Mouse (Mus musculus) T-cell, adult 2 months (primary cell): Measurements from ENCODE around the gene Tmie.

ENCODE experiments used
- DNase-seq: peaks from one replicate; pipeline ENCODE4 v3.0.0; 2022; ENCODE audit warnings: low spot score

The Tmie gene

DNA sequence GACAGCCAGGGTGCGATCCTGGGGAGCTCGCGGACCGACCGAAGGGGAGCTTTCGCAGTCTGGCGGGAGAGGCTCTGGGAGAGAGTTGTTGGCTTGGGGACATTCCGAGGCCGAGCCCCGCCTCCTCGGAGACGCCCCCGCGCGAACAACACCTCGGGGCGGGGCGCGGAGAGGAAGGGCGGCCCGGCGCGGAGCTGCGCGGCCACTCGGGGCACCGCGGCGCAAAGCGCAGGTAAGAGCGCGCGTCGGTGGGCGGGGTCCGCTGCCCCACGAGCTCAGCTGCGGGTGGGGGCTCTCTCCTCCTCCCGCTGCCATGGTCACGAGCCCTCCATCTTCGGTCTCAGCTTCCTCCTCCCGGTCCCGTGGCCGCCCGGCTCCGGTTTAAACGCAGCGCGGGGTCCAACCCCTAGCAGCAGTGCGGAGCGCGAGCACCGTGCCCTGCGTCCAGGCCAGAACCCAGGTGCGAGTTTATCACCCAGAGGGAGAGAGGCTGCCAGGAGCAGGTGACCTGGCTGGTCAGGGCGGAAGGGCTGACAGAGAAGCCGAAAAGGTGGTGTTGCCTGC, at the start of gene Tmie:
TSS of gene Tmie (minus strand) at position 116 of the 564 bp plus-strand sequence.
- DNase-seq: peak; percentile 83

GRCm38 (mm10) chr9:110922759-110923158, 42.8 kb upstream of the Tmie start:
- DNase-seq: peak; percentile 76

GRCm38 (mm10) chr9:110920665-110921419, 40.9 kb upstream of the Tmie start:
- DNase-seq: peak; percentile 65

- peak; percentile 79 for DNase-seq
These were observed 36.9 kb upstream of the Tmie start, which contains the start of gene Fam240a for GRCm38 (mm10) chr9:110916786-110917185. Gene Fam240a (minus strand): TSS chr9:110916861.

DNA sequence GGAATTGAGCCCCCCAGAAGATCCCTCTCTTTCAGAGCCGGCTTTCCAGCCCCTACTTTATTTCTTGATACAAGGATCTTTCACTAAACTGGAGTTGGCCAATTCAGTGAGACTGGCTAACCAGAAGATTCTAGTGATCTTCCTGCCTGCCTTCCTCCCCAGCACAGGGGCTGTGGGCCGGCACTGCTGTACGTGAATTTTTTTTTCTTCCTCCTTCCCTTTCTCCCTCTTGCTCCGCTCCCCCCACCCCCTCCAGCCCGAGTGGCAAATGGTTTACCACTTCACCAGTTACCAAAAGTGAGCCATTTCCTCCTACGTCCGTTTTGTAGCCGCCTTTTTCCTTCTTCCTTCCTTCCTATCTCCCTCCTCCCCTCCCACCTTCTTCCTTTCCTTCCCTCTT, 35.6 kb upstream of the Tmie start:
- DNase-seq: no peak

DNA sequence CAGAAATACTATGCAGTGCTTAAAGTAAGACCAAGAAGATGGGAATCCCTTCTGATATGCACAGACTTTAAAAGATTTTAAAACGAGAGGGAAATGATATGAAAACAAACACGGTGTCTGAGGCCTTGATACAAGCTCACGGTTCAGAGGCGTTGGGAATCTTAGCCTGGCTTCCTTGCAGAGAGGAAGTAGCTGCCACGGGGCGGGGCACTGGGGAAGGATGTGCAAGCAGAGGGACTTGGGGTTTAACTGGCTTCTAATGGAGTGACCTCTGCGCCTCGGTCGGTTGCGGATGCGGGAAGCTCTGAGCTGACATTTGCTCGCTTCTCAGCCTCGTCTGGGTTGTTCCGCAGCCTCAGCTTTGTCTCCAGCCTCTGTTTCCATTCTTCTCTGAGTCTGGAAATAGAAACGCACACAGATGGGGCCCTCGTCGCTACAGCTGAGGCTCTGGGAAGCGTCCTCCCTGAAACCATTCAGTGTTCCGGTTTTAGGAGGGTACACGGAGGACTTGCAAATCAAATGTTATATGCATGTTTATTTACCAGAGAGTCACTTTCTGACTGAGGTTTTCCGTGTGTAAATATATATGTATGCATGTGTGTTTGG, 34.8 kb upstream of the Tmie start:
- no peak for DNase-seq

DNA sequence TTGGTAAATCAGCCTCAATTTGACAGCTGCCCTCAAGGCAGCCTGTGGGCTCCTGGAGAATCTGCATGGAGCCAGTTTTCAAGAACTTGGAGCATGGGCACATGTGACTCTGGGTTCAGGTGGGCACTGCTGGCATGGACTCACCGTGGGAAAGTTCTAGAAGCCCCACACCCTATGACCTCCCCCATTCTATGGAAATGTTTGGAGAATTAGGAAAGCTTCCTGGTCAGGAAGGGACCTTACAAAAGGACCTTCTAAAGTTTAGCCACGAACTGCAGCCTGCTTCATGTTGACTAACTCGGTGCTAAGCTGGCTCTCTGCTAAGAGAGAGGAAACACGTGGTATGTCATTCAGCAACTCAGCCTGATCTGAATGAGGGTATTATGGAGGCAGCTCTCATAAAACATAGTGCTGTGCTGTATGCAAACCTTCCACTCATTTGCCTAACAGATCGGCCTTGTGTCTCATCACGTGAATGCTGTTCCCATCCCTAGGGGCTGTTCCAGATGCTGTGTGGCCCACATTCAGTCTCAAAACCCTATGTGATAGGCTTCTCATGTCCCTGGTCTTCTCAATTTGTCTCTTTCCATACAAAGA, 29.6 kb upstream of the Tmie start:
- peak; percentile 53 for DNase-seq

DNA sequence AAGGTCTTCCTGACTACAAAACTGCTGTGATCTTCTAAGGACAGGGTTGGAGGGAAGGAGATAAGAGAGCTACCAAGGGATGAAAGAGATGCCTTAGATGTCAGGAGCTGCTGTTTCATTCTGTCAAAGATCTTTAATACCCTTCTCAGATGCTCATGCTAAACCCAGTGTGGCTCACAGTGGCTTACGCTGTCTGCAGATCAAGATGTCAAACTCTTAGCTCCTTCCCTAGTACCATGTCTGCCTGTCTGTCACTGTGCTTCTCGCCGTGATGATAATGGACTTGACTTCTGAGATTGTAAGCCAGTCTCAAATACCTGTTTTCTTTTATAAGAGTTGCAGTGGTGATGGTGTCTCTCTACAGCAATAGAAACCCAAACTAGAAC, 28.7 kb upstream of the Tmie start:
- DNase-seq: no peak

GRCm38 (mm10) chr9:110907838-110908630, 28.1 kb upstream of the Tmie start:
- DNase-seq: no peak

DNA sequence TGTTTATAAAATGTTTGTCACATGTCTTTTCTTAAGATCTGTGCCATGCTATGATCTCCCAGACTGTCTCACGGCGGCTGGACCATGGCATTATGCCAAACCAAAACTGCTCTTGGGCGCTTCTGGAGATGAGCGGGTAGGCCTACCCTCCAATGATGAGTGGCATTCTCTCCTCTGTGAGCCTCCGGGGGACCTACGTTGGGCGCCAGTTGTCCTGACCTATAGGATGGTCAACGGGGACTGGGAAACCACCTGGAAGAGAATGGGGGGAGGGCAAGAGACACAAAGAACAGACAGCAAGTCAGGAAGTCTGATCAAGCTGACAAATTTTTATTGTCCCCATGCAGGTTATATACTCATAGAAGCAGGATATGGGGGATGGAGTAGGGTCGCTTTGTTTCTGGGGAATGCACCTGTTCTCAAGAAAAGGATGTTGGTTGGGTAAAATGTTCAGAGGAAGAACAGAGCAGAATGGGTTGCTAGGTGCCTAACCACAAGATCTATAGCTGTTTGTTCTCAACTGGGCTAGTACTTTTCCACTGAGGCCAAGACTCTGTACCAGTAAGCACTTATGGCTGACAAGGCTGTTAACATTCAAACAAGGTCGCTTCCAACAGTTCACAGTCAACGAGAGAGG, 27.4 kb upstream of the Tmie start:
- DNase-seq: peak; percentile 85

DNA sequence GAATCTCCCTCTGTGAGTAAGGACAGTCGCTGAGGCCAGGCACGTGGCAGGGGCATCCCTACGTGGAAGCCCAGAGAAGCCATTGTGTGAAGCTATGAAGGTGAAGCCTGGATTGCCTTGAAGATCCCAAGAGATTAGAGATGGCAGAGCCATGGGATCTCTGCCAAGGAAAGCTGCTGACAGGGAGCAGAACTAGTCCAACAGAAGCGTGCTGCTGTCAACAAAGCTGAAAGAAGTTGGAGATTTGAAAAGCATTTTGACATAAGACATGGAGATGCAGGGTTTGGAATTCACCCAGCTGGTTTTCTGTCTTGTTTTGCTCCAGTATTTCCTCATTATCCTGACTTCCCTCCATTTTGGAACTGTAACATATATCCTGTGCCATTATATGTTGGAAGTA, 22.4 kb upstream of the Tmie start:
- no peak for DNase-seq

DNA sequence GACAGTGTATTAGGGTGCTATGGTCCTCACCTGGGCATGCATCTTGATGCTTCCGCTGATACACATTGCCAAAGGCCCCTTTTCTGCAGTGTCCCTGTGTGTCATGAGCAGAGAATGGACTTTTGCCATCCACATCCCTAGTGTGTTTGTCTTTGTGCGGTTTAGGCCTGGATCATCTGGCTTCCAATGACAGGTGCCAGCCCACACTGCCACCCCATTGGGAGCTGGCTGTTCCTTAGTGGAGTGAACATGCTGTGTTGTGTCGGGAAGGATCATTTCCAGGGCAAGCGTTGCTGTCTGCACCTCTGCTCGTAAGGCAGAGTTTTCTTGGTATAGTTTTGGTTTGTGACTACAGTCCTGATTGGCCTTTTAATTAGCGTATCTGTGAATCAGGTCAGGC, 21.3 kb upstream of the Tmie start:
- DNase-seq: no peak

GRCm38 (mm10) chr9:110899451-110900008, 19.6 kb upstream of the Tmie start:
- DNase-seq: no peak

DNA sequence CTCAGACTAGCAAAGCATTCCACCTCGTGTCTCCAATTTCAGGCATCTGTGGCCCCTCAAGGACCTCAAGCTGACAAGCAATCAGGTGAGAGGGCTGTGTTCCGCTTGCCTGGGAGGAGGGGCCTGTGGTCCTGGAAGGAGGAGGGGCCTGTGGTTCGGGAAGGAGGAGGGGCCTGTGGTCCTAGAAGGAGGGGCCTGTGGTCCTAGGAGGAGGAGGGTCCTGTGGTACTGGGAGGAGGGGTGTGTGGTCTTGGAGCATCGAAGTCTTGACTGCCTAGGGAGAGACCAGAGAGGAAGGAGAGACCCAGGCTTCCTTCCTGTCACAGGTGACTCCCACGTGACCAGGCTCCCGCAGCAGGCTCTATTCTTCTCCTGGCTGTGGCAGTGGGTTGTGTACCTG, 16.7 kb upstream of the Tmie start:
- DNase-seq: peak; percentile 86

- no peak for DNase-seq
These were observed 16.1 kb upstream of the Tmie start for GRCm38 (mm10) chr9:110895994-110896393.

DNA sequence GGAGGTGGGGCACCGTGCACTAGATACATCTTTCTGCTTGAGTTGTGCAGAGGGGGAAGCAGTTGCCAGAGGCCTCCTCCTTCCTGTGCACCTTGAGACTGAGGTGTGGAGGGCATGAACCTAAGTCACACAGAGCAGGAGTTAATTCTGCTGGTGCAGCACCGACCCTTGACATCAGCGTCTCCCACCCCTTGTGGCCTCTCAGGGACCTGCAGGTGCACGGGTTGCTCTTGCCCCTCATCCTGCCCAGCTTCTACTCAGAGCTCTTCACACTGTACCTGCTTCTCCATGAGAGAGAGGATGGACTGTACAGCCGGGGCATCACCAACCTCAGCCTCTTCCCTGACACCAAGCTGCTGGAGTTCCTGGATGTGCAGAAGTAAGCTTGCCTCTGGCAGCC, 15.6 kb upstream of the Tmie start:
- DNase-seq: peak; percentile 63

GRCm38 (mm10) chr9:110893429-110893828, 13.5 kb upstream of the Tmie start:
- no peak for DNase-seq

DNA sequence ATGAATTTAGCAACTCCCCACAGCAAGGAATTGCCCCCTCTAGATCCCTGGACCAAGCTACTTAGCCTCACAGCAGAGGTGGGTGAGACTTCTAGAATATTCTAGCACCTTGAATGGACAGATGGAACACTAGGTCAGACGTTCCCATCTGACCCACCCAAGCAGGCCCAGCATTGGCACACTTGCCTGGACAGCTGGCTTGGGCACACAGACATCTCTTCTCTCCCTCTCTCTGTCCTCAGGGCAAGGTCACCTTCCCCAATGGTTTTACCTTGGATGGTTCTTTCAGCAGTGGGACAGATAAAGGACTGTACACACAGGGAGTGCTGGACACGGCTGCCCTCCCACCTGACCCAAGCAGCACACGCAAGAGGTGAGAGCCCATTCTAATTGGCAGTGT, 12.6 kb upstream of the Tmie start:
- no peak for DNase-seq

GRCm38 (mm10) chr9:110891077-110891828, 11.3 kb upstream of the Tmie start:
- peak; percentile 70 for DNase-seq

- peak; percentile 52 for DNase-seq
These were observed 10.3 kb upstream of the Tmie start for GRCm38 (mm10) chr9:110890026-110890783.
